Mouse (Mus musculus): ENCODE data around the gene Pter.
A peak's percentile ranks its signal among the peaks of the same experiment; 100 is the strongest.

Pter gene

DNA sequence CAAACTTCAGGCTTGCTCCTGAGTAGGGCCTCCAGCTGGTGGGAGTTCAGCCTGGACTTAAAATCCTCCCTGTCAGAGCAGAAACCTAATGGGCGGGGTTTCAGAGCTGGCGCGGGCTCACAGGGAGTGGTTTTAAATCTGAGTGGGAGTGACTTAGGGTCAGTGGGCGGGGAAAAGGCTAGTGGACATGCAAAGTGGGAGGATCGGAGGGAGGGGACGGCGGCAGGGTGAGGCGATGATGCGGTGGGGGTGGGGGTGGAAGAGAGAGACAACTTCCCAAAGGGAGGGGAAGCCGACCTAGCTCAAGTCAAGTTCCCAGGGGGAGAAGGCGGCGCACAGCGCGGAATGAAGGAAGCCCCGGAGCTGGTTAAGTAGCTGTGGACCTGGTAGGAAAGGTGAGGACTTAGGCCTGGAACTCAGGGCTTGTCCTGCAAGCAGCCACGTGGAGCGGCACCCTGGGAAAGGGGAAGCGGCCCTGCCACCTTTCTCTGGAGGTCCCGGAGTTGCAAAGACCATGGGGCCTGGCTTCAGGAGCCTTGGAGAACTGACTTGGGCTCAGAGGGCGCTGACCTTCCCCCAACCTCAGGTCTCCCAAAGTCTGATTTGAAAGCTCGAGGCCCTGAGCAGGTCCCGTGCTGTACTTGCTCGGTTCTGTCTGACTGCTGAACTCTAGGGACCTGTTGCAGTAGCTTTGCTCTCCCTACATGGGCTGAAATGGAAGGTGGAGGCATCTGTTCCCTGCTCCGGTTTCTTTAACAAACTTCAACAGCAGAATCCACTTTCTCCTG is at the start of gene Pter:
TSS of gene Pter (plus strand) at position 238 of the 788 bp plus-strand sequence.
- DNase-seq, result peak; percentile 17 to 50

DNA sequence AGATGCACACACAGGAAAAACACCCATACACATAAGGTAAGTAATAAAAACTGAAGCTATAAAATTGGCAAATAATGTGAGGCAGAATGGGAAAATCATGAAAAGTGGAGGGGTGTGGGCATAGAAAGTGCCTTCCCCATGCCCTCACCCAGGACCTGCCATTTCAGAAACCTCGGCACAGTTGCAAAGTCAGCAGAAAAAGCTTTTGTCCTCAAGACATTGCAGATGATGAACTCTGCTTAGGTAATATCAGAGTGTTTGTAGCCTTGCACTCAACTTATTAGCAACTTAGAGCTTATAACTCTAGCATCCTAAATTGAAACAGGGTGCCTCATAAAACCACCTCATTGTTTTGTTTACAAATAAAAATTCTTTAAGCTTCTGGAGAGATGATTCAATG is 49.6 kb upstream of the Pter start:
- DNase-seq, result no peak

DNA sequence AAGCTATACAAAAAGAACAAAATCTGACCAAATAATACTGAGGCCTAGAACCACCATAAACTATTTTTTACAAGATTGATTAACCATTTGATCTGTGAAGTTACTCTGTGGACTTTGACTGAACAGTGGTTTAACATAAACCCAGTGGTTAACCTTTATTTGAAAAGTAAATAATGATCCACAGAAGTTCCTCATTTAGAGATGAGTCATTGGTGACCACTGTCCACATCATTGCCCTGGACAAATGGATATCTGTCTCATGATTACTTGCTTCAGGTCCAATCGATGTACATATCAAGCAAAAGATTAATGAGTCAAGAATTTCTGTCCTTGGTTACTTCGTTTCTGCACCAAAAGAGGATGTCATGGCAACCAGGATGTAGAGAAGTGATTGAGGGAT is 44.3 kb upstream of the Pter start:
- no peak for DNase-seq

DNA sequence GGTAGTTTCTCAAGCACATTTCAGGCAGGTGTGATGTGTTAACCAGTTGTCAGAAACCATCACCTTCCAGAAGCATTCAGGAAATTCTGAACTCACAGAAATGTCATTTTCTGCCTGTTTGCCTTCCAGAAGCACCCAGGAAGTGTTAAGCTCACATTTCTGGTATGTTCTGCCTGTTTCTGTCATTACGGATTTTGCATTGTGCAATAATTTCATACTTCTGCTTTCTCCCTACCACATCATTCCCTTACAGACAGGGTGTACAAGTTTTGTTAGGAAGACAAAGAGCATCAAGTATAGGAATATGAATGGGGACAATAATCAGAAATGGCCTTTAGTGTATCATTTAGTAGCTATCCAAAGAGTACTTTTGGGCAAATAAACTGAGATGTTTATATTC is 42.8 kb upstream of the Pter start:
- DNase-seq, result no peak

DNA sequence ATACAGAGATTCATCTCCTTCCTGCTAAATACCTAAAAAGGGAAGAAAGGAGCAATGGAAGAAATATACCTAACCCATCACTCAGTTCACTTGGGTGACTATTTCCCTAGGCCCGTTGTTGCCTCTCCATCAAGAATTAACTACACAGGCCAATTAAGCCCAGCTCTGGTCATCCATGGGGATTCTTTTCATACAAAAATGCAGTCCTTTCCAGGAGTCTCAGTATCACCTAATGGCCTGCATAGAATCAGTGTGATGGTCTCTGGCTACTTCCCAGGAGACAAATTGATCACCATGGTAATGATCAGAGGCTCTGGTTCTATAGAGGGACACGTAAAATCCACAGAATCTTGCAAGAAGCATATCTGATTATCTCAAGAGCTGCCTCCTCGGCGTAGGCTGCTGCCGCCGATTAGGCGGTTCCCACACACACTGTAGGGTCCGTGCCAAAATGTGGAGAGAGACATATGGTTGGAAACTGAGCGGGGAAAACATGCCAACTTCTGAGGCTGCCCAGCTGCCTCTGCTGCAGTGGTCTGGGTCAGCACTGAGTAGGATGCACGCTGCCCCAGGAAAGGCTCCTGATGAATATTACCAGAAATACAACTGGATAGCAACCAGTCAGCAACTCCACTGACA is 40.4 kb upstream of the Pter start:
- DNase-seq, result peak; percentile 84 to 86

DNA sequence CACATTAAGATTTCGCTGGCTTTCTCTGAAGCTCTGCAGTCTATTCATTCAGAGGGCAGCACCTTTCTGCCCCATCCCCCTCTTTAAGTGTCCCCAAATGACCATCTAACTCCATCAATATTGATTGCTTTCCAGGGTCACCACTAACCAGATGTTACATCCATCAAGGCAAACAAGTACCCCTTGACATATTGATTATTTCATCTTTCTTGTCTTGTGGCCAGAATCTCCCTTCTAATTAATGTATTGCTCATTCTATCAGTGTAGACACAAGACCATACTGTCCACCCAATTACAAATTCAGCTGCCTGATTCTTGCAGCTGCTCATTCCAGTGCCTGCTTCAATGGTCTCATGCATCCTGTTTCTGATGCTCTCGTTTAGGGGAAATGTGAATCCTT is 36.8 kb upstream of the Pter start:
- DNase-seq, result no peak

DNA sequence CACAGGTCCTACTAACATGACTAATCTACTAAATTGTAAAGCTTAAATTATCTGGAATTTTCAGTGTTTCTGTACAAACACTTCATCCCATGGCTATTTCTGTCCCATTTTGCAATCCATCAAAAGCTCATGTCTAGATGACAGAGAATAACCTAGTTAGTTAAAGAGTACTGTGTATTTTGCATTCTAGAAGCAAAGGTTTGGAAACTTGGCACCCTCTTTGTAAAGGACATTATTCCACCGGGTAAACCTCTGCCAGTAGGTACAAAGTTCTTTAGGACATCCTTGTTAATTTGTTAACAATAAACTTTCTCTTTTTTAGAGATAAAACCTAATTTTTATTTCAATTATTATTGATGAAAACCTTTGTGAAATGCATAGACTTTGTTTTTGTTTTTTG is 18.1 kb upstream of the Pter start:
- no peak for DNase-seq

DNA sequence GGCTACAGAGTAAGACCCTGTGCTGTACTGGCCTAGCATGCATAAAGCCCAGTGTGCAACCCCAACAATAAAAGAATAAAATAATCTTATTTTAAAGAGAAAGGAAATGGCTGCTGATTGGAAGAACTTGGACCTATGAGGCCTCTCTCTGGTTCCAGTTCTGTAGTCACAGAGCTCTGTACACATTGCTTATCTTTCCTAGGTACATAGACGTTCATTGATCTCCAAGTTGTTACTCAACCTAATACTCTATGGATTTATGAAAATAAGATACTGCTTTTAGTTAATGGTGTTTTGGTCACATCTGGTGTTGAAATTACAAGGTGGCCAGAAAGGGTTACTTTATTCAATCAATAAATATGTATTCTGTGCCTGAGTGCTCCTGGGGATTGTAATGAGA is 1.8 kb downstream of the Pter start:
- DNase-seq, result no peak

DNA sequence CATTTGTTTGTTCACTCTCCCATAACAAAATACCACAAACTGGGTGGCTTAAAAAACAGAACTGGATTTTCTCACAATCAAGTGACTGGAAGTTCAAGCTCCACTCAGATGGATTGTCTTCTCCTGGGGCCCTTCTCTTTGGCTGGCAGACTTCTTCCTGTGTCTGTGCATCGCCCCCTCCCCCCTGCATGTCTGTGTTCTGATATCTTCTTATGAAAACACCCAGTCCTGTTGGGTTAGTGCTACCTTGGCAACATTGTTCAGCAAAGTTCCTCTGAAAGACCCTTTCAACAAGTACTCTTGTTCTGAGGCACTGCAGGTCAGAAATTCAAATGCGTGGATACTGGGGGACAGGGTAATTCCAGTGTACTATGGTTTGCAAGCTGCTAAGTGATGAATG is 6.5 kb downstream of the Pter start:
- no peak for DNase-seq

DNA sequence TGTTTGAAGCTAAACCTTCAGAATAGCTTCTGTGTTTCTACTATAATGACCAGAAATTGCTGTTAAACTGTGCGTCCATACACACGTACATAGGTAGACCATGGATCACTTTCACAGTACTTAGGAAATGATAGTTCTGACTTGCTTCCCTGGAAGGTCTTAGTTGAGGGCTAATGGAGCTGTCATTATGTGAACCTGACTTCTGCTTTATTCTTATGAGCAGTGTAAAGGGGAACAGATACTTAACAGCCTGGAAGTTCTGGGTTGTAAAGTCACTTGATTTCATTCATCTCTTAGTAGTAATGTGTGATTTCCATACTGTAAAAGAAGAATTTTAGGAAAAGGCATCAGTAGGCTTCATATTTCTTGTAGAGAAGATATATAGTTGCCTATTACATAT is 10.1 kb downstream of the Pter start:
- no peak for DNase-seq

DNA sequence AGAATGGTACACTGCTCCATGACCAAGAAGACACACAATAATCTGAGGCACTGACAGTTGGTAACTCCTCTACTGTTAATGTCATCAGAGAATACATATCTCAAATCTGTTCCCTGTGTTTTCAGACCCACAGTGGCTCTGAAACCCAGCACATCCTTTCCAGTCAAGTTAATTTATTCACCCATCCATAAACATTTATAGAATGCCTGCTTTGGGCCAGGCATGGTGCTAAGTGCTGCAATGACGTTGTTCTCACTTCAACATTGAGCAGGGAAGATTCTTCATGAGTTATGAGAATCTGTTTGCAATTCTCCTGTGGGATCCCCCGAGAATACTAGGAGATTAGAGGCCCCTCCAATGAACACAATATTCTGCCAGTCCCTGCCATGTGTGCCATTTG is 11.4 kb downstream of the Pter start:
- no peak for DNase-seq

DNA sequence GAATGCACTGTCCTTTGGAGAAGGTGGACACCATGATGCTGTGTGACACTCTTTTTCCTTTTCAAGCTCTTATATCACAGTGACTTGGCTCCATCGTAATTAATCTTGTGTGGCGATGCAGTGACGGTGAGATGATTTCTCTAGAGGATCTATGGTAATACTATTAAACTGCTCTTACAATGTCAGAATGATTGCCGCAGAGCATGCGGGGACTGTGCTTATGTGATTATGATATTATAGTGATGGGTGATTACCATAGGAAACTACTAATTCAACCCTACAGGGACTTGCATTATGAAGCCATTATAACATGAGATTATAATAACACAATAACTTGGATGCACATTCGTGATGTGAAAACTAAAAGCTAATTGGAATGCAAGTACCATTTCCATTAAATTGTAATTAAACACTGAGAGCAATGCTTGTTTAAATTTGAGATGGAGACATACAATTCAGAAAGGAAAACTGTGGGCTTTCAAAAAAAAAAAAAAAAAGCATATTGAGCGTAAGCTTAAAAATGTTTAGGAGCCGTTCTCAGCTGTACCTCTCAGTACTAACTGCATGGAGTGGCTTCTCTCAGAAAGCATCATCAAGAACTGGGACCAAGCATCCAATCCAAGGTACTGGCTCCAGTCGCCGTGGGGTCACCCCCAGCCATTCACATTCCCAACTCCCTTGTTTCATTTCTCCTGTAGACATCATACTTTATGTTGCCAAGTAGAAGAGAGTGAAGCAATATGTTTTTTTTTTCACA is 13.8 kb downstream of the Pter start:
- no peak for DNase-seq

DNA sequence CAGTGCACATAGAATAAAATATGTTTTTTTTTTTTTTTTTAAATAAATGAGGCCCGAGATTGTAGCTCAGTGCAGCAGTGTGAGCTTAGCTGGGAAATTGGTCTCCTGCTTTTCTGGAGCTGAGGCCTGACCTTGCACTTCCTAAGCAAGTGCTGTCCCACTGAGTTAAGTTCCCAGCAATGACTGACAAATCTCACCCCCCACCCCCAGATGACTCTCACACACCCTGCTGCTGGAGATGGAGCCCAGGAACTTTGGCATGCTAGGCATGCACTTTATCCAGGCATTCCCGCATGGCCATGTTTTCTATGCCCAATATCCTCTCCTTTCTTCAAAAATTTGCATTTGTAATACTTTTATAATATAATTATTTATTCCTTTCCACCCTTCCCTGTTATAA is 14.8 kb downstream of the Pter start:
- no peak for DNase-seq

DNA sequence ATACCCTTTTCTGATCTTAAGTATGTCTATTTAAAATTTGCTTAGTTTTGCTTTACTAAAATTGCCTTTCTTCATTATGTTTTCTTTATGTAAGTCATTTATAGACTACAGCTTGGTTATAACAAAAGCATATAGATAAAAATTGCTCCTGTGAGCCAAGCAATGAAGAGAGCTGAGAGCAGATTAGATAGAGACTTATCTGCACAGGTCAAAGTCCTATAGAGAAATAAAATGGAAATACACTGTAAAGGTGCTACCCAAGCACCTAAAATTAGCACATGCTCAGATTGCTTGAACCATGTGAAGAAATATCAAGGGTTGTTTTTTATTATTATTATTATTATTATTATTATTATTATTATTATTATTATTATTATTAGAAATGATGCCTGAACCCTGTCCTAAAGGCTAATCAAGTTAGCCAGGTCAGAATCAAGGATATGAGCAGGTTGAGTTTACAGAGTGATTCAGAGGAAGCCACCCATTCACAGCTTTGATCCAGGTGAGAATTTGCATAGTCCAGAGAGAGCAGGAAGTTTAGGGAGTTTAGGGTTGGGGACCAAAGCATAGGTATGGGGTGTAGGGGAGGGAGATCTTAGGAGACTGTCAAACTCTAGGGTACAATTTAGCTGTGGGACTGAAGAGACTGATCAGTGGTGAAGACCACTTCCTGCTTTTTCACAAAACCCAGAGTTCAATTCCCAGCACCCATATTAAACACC is 33.0 kb downstream of the Pter start:
- DNase-seq, result no peak

DNA sequence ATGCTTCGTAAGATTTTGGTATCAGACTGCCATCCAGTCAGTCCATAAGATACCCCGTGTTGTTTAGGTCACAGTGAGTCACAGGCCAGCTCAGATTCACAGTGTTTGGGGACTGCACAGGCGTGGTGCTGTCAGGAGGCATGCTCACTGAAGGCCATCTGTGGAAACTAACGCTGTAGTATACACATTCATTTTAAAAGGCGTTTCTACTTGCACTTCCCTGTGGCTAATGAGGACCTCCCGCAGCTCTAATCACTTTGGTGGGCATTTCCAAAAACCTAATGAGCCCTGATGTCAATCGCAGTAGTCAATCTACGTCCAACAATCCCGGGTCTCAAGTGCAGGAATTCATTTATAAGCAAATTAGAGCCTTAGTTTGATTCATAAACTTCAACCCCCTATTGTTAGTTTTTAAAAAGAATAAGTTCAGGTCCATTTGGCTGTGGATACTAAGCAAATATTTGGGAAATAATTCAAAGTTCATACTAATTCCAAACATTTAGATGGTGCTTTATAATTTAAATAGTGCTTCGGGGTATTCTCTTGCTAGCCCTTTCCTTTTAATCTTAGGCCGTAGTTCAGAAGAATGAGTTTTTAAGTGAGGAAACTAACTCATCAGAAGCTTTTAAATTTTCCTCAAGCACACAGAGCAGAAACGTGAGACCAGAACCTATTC is 46.3 kb downstream of the Pter start:
- DNase-seq, result no peak

DNA sequence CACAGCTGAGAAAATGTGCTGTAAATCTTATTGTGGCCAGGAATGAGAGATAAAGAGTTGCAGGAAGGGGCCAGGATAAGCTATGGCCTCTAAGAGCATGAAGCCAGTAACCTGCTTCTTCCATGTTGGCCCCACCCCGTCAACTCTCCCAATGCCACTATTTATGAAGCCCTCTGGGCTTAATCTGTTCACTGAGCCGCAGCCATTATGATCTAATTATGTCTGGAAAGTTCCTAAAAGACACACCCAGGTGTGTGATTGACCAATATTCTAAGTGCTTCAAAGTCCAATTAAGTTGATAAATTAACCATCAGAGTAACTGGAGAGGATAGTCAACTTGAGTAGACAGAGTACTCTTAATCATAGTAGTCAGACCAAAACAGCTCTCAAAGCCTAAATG is 49.9 kb downstream of the Pter start:
- DNase-seq, result no peak

DNA sequence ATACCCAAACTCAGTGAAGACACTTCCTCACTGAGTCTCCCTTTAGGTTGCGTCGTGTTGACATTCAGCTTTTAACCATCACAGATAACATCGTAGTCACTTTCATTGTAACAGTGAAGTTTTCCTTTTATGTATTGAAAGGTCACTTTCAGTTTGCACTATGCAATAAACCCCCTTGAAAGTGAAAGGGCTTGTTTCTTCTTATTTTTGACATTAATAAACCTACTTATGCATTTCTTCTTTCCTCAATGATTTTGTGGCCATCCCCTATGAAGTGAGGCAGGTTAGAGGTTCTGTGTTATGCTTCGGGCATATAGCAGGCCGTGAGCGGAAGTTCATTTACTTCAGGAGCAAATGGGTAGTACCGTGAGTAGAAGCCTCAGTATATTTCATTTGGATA is 53.5 kb downstream of the Pter start:
- no peak for DNase-seq

DNA sequence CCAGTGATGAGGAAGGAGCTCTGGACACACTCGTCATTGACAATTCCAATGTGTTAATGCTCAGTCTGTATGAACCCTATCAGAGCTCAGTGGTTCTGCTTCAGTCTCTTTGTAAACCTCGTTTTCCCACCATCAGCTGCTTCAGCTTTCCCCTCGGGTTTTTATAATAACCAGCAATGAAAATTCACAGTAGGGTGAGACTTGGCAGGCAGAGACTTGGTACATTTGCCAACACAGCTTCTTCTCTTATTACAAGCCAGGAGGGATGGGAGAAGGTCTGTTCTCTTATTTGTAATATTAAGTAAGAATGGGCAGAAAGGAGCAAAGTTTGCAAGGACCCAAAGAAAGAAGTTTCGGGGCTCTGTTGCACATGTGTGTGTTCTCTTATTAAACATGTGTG is 54.9 kb downstream of the Pter start:
- peak in 1 of 2 experiments; percentile 9 for DNase-seq

DNA sequence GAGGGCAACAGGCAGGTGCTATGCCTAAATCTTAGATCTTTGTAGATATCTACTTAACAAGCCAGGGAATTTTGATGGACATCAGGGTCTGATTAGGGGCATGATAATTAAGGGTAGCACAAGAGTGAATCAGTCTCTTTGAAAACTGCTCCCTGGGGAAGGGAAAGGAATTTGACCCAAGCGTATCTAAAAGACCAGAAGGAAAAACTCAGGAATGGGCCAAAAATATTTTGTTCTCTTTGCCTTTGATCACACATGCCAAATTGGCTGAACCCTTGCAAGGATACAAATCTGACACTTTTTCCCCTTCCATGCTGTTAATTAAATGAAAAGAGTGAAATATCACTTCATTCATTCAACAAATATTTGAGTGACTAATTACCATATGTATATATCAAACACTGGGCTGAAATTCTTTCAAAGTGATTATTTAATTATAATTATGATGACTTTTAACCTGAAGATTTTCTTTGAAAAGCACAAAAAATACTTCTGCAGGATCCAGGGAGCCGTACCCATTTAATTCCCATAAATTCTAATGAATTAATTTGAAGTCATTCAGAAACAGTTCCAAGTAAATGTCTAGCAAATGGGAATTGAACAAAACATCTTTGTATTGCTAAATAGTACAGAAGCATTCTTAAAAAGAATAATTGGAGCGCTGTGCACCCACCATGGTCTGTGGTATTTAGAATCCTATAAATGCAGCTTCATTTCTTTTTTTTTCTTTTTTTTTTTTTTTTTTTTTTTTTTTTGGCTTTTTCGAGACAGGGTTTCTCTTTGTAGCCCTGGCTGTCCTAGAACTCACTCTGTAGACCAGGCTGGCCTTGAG is 61.3 kb downstream of the Pter start:
- DNase-seq, result no peak

DNA sequence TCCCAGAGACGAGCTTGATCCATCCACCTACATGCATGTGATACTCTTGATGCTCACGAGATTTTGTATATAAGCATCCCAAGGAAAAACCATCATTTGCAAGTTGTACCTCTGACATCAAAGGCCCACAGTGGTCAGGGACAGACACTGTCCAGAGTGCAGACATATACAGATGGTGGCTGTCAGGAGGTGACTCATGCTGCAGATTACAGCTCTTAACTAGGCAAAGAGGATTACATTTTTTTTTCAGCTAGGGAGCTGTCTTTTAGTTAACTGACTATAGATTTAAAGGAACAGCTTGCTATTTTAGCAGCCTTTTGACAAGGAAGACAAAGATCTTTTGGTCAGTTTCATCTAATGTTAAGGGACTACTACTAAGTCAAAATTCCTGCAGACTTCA is 76.2 kb downstream of the Pter start:
- no peak for DNase-seq

DNA sequence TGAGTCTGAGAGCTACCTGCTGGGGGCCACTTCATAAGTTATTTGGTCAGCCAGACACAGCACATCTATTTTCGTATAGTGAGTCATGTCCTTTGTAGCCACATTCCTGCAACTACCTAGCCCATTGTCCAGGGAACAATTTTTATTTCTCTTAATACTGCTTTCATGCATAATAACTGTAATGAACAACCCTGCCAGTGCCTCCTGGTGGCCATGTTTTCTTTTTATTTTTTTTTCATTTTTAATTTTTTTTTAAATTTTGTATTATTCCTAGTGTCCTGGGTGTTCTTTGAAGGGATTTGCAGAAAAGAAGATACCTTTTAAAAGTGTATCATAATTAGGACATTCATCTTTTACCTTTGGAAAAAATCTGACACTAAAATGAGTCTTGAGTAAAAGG is 84.6 kb downstream of the Pter start:
- DNase-seq, result no peak
